Mouse (Mus musculus): ENCODE measurements around the gene Idh3b. TPM values are rescaled to one million over a fixed set of nuclear protein-coding genes. Genes with fewer than 3 reads are reported as not detected.

Idh3b gene
- polyA plus RNA-seq, 1 experiment = 78.0 TPM

DNA sequence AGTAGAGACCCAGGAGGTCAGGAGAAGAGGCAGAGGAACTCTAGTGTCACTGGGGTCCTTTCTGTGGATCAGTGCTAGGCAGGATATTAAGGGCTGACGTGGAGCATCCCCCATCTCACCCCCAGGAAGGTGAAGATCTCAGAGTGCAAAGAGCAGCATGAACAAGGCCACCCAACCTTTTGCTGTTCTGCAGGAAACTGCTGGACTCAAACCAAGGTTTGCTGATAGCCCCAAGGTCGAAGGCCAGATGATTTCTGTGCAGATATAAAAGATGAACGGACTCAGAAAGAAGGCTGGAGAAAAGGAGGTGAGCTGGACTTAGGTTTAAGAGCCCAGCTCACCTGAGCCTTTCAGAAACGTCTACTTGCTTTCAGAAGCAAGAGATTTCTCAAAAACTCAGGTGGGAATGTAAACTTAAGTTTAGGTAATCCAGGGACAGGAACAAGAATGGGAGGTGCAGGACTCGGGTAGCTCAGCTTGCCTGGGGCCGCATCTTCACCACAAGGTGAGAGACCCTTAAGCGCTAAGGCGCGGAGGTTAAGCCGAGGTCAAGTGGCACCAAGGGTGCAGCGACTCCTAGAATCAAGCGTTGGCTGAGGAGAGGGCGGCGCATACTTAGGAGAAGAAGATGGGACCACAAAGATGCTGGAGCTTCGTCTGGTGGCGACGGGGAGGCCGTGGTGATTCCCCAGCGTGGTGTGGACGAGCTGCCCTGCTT is 10.0 kb upstream of the Idh3b start:
- H3K27ac ChIP-seq (ENCODE audit: control insufficient read depth, insufficient read depth, low read depth, low read length, poor library complexity) = no peak overlapping the region; the same call in 1 of the 2 replicates
- TF ChIP-seq CTCF (IDR thresholded peaks at IDR 0.05; ENCODE audit: control insufficient read depth, insufficient read depth, low read length) = no peak
- no peaks in the 10 kb centered on the region for H3K4me1 ChIP-seq (ENCODE audit: control insufficient read depth, insufficient read depth, low read length)
- WGBS = 14% methylated on average over 20 of the region's 20 CpGs
- no peak overlapping the region for H3K4me3 ChIP-seq (replicated peaks; ENCODE audit: control insufficient read depth, low read depth, low read length)

DNA sequence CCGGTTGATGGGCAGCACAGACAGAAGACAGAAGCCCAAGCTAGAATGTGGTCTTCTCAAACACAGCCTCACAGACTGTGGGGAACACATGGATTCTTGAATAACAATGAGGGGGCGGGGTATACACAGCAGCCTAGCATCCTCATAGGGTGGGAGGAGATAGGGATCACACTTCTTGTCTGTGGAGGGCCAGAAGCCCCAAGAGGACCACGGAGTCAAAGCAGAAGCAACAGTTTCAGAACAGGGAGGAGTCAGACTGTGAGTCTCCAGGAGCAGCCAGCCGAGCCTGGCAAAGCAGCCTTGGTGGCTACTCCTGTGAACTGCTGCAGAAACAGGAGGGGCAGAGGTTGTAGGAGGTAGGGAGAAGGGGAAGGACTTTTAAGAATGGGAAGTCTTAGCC is 9.1 kb upstream of the Idh3b start:
- WGBS = 9% methylated on average over 4 of the region's 4 CpGs

DNA sequence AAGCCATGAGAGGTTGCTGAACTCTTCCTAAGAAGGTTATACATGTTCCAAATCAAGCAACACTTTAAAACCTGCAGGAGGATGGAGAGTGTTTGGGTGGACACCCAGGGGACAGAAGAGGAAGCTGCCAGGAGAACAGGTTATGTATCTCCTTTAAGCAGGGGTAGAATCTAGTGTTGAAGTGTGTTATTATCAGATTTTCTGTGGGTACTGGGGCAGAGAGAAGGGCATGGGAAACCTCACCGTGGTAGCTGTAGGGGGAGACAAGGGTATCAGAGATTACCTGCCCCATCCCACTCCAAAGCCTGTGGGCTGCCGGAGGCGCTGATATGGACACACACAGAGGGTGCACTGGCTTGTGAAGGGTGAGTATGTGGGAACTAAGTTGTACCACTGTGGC is 8.7 kb upstream of the Idh3b start:
- H3K4me3 ChIP-seq (replicated peaks; ENCODE audit: control insufficient read depth, low read depth, low read length) = no peak overlapping the region
- WGBS = 34% methylated on average over 3 of the region's 3 CpGs
- TF ChIP-seq POLR2A (IDR thresholded peaks at IDR 0.05; ENCODE audit: borderline replicate concordance, control insufficient read depth, low read depth, low read length) (no peak), CTCF (IDR thresholded peaks at IDR 0.05; ENCODE audit: control insufficient read depth, insufficient read depth, low read length) (no peak)

More for the DNA sequence above, 9.1 kb upstream of the Idh3b start:
- H3K27ac ChIP-seq (ENCODE audit: control insufficient read depth, insufficient read depth, low read depth, low read length, poor library complexity) = no peak overlapping the region
- no peak for TF ChIP-seq POLR2A (IDR thresholded peaks at IDR 0.05; ENCODE audit: borderline replicate concordance, control insufficient read depth, low read depth, low read length)
- TF ChIP-seq CTCF (IDR thresholded peaks at IDR 0.05; ENCODE audit: control insufficient read depth, insufficient read depth, low read length) = no peak
- no peak overlapping the region for H3K4me3 ChIP-seq (replicated peaks; ENCODE audit: control insufficient read depth, low read depth, low read length)
- no peaks in the 10 kb centered on the region for H3K4me1 ChIP-seq (ENCODE audit: control insufficient read depth, insufficient read depth, low read length)

DNA sequence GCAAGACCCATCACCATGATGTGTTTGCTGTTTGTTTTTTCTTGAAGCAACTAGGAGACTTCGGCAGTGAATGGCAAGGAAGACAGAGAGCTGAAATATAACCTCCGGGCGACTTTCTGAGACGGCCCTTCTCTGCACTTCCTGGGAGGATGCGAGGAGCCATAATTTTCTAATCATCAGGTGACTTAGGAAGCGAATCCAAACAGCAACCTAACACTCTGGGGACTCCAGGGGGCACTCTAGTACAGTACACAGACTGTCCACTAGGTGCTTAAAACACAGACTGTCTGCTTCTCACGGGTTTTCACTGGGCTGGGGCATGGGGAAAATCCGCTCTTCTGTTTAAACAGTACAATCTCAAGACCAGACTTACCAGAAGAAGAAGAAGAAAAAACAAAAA is 7.1 kb upstream of the Idh3b start:
- Histone ChIP-seq H3K27ac (ENCODE audit: control insufficient read depth, insufficient read depth, low read depth, low read length, poor library complexity) (no peak overlapping the region), H3K4me3 (replicated peaks; ENCODE audit: control insufficient read depth, low read depth, low read length) (no peak overlapping the region), H3K4me1 (ENCODE audit: control insufficient read depth, insufficient read depth, low read length) (no peaks in the 10 kb centered on the region)
- 3% methylated on average over 8 of the region's 8 CpGs for WGBS
- TF ChIP-seq POLR2A (IDR thresholded peaks at IDR 0.05; ENCODE audit: borderline replicate concordance, control insufficient read depth, low read depth, low read length) (no peak), CTCF (IDR thresholded peaks at IDR 0.05; ENCODE audit: control insufficient read depth, insufficient read depth, low read length) (peak; percentile 50)

More for the DNA sequence above, 8.7 kb upstream of the Idh3b start:
- H3K4me1 ChIP-seq (ENCODE audit: control insufficient read depth, insufficient read depth, low read length) = no peaks in the 10 kb centered on the region
- no peak overlapping the region for H3K27ac ChIP-seq (ENCODE audit: control insufficient read depth, insufficient read depth, low read depth, low read length, poor library complexity)

DNA sequence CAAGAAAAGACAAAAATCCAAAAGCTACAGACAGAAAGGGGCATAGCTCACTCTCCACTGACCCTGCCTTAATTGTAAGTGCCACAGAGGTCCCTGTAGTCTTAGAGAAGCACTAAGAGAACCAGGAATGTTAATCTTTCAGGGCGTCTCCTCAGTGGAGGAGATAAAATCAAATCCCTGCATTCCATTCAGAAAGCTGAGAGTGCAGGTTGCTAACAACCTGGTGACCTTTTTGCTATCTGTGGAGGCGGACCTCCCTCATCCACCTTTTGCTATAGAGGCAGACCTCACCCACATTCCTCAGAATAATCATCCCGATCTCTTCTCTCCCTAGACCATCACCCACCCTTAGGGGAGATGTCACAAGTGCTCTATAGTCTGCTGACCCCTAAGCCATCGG is 4.7 kb upstream of the Idh3b start:
- TF ChIP-seq POLR2A (IDR thresholded peaks at IDR 0.05; ENCODE audit: borderline replicate concordance, control insufficient read depth, low read depth, low read length) (no peak), CTCF (IDR thresholded peaks at IDR 0.05; ENCODE audit: control insufficient read depth, insufficient read depth, low read length) (no peak)
- no peak overlapping the region for H3K4me3 ChIP-seq (replicated peaks; ENCODE audit: control insufficient read depth, low read depth, low read length)
- 68% methylated on average over 4 of the region's 4 CpGs for WGBS
- no peaks in the 10 kb centered on the region for H3K4me1 ChIP-seq (ENCODE audit: control insufficient read depth, insufficient read depth, low read length)
- no peak overlapping the region for H3K27ac ChIP-seq (ENCODE audit: control insufficient read depth, insufficient read depth, low read depth, low read length, poor library complexity)

DNA sequence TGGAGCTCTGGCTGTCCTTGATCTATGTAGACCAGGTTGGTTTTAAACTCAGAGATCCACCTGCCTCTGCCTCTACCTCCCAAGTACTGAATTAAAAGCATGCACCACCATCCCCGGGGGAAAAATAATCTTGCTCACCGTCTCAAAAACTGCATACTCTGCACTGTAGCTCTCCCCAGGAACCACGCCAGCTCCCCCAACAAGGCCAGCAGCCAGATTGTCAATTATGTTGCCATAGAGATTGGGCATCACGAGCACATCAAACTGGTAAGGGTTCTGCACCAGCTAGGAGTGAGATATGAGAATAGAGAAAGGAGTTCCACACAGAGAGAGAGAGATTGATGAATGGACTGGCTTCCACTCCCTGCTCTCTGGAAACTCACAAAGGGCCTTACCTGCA is 3.5 kb downstream of the Idh3b start:
- Histone ChIP-seq H3K27ac (ENCODE audit: control insufficient read depth, insufficient read depth, low read depth, low read length, poor library complexity) (no peak overlapping the region), H3K4me3 (replicated peaks; ENCODE audit: control insufficient read depth, low read depth, low read length) (no peak overlapping the region), H3K4me1 (ENCODE audit: control insufficient read depth, insufficient read depth, low read length) (no peaks in the 10 kb centered on the region; the same call in 1 of the 2 replicates)
- no peak for TF ChIP-seq POLR2A (IDR thresholded peaks at IDR 0.05; ENCODE audit: borderline replicate concordance, control insufficient read depth, low read depth, low read length)
- TF ChIP-seq CTCF (IDR thresholded peaks at IDR 0.05; ENCODE audit: control insufficient read depth, insufficient read depth, low read length) = no peak
- 69% methylated on average over 4 of the region's 4 CpGs for WGBS

DNA sequence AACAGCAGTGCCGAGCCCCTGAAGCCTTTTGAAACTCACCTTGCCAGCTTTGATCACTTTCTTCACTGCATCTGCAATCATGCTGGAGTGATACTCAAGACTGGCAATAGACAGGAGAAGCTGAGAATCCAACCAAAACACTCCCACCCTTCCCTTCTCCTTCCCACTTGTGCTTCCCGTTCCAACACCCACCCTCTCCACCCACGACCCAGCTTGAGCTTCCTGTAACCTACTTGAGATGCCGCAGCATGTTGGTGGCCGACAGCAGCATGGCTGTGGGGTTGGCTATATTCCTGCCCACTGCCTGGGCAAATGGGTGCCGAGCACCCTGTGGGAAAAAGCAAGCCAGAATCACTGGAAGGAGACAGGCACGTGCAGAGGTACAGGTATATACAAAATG is 4.1 kb downstream of the Idh3b start:
- 60% methylated on average over 7 of the region's 7 CpGs for WGBS

DNA sequence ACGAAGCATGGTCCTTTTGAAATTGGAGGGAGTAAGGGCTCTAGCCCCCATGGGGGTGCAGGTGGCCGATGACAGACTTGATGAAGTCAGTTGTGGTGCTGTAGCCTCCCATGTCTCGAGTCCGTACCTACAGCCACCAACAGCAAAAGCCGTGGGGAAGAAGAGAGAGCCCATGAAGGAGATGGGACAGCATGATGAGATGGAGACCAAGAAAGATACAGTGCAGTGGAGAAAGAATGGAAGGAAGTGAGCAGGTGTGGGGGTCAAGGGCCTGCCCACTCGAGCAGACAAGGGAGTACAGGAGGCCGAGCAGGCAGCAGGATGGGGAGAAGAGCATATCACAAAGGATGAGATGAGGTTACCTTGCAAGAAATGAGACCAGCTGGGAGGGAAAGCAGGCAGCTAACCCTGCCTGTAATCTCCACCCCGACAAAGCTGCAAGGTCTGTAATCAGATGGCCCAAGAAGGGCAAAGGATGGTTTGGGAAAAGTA is 4.7 kb downstream of the Idh3b start:
- Histone ChIP-seq H3K4me3 (replicated peaks; ENCODE audit: control insufficient read depth, low read depth, low read length) (no peak overlapping the region), H3K4me1 (ENCODE audit: control insufficient read depth, insufficient read depth, low read length) (peaks cover 3% of the 10 kb centered on the region; the same call in 1 of the 2 replicates), H3K27ac (ENCODE audit: control insufficient read depth, insufficient read depth, low read depth, low read length, poor library complexity) (no peak overlapping the region)
- TF ChIP-seq POLR2A (IDR thresholded peaks at IDR 0.05; ENCODE audit: borderline replicate concordance, control insufficient read depth, low read depth, low read length) = no peak
- TF ChIP-seq CTCF (IDR thresholded peaks at IDR 0.05; ENCODE audit: control insufficient read depth, insufficient read depth, low read length) = no peak
- 57% methylated on average over 8 of the region's 8 CpGs for WGBS

More for the DNA sequence above, 4.1 kb downstream of the Idh3b start:
- TF ChIP-seq CTCF (IDR thresholded peaks at IDR 0.05; ENCODE audit: control insufficient read depth, insufficient read depth, low read length) = no peak
- no peak for TF ChIP-seq POLR2A (IDR thresholded peaks at IDR 0.05; ENCODE audit: borderline replicate concordance, control insufficient read depth, low read depth, low read length)
- Histone ChIP-seq H3K4me1 (ENCODE audit: control insufficient read depth, insufficient read depth, low read length) (peaks cover 3% of the 10 kb centered on the region; the same call in 1 of the 2 replicates), H3K4me3 (replicated peaks; ENCODE audit: control insufficient read depth, low read depth, low read length) (no peak overlapping the region), H3K27ac (ENCODE audit: control insufficient read depth, insufficient read depth, low read depth, low read length, poor library complexity) (no peak overlapping the region)

All from bone marrow, adult 2 months (tissue).